Mouse (Mus musculus): ENCODE measurements at regions not wholly inside any gene's neighbourhood (a gene's known extent, or its start where the extent isn't known, plus 50 kb on each side); places are given as distances from the start of the nearest gene placed in this dataset.

DNA sequence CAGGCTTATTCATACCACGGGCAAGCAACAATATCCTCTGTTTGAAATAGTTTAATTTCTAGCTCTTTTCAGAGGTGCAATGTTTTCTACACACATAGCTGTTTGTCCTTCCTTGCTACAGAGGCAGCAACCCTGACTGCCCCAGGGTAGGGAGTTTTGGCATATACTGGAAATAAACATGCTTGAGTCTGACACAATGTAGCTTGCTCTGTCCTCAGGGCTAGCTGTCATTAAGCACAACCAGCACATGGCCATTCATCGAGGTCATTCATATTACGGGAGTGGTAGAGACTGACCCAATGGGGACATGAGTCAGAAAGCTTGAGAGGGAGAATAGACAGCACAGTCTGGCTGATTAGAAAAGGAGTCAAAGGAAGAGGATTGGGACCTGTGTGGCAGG lies 677.8 kb downstream of the Zfp619 start:
- H3K9me3 ChIP-seq = no peaks in the 10 kb centered on the region
- H3K27me3 ChIP-seq = no peaks in the 10 kb centered on the region
- H3K27ac ChIP-seq = no peak overlapping the region
- no peak overlapping the region for H3K9ac ChIP-seq
- no peaks in the 10 kb centered on the region for H3K36me3 ChIP-seq
- no peak for ATAC-seq (ENCODE audit: low FRiP score)
- 81% methylated on average over 3 of the region's 3 CpGs for WGBS
- H3K4me1 ChIP-seq (replicated peaks) = no peaks in the 10 kb centered on the region
- H3K4me3 ChIP-seq = no peak overlapping the region
- H3K4me2 ChIP-seq = no peak overlapping the region

DNA sequence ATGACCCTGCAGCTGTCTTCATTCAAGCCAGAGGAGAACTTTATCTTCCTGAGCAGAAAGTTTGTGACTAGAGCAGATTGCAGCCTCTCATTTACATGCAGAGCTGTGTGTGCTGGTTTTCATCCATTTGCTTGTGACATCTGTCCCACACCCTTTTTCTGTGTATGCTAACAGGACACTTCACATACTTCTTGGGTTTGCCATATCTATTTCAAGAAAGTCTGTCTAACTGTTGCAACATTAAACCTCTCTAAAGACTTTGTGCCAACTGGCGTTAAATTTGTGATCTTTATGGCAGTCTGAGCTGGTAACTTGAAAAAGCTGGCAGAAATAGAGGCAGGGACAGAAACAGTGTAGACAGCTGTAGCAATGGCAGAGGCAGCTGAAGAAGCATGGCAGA lies 685.0 kb downstream of the Zfp619 start:
- no peak overlapping the region for H3K27ac ChIP-seq
- no peak overlapping the region for H3K9ac ChIP-seq
- H3K4me2 ChIP-seq = no peak overlapping the region
- H3K36me3 ChIP-seq = no peaks in the 10 kb centered on the region
- no peak overlapping the region for H3K4me3 ChIP-seq
- no peaks in the 10 kb centered on the region for H3K9me3 ChIP-seq
- H3K27me3 ChIP-seq = no peaks in the 10 kb centered on the region
- no peaks in the 10 kb centered on the region for H3K4me1 ChIP-seq (replicated peaks)
- WGBS = 79% methylated on average over 1 of the region's 1 CpGs
- no peak for ATAC-seq (ENCODE audit: low FRiP score)

DNA sequence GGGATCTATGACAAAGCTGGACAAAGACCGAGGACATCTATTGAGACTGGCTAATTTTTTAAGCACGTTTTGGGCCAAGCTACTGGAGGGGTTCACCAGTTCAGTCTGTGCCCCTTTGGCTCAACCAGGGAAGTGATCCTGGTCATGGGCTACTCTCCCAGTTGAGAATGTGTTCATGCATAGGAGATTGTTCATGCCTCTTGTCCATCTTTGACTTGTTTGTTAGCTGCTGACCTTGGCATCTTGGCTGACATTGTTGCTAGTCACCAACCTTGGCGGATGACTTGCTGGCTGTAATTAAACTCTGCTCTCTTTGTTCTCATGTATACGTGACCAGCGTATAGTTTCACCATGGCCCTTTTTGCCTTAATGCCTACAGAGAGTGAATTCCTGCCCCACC lies 686.2 kb upstream of the Vstm2b start:
- no peak overlapping the region for H3K9ac ChIP-seq
- ATAC-seq (ENCODE audit: low FRiP score) = no peak
- H3K27me3 ChIP-seq = no peaks in the 10 kb centered on the region
- H3K4me2 ChIP-seq = no peak overlapping the region
- no peaks in the 10 kb centered on the region for H3K4me1 ChIP-seq (replicated peaks)
- no peaks in the 10 kb centered on the region for H3K36me3 ChIP-seq
- no peak overlapping the region for H3K4me3 ChIP-seq
- H3K9me3 ChIP-seq = no peaks in the 10 kb centered on the region
- 82% methylated on average over 5 of the region's 5 CpGs for WGBS
- no peak overlapping the region for H3K27ac ChIP-seq

DNA sequence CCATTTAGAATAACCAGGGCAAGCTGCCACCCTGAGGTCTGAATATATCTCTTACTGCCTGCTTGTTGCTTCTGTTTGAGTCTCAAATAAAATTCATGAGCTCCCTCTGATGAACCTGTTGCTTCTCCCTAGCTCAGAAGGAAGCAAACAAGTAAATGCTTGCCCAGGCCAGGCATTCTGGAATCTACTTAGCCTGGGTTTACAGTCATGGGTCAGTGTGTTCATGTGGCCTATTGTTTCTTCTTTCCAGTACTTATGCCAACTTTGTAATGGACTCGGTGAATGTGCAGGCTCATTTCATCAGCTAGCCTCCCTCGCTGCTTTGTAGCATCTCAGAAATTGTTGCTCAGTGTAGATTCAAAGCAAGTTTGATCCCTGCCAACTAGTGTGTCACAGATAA lies 685.6 kb upstream of the Vstm2b start:
- H3K27me3 ChIP-seq = no peaks in the 10 kb centered on the region

DNA sequence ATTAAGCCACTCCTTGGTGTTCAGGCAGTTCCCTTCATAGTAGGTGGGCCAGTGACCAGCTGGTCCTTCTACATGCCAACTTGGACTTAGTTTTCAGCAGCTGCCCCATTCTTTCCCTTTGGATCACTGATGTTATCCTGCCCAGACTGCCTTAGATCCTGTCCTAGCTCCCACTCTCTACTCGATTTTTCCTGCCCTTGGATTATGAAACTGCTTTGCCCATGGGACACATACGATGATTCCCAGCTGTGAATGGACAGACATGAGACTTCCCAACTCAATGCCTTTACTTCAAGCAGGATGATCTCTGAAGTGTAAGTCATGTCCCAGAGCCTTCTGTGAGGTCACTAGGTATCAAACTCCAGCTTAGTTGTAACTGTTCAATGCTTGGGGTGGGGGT lies 684.5 kb upstream of the Vstm2b start:
- no peak for ATAC-seq (ENCODE audit: low FRiP score)
- no peak overlapping the region for H3K9ac ChIP-seq
- no peaks in the 10 kb centered on the region for H3K27me3 ChIP-seq
- no peak overlapping the region for H3K4me2 ChIP-seq
- H3K9me3 ChIP-seq = no peaks in the 10 kb centered on the region
- H3K4me1 ChIP-seq (replicated peaks) = no peaks in the 10 kb centered on the region
- WGBS = 82% methylated on average over 2 of the region's 2 CpGs
- no peak overlapping the region for H3K4me3 ChIP-seq
- H3K36me3 ChIP-seq = no peaks in the 10 kb centered on the region
- H3K27ac ChIP-seq = no peak overlapping the region

More for the DNA sequence above, 685.6 kb upstream of the Vstm2b start:
- Histone ChIP-seq H3K36me3 (no peaks in the 10 kb centered on the region), H3K4me1 (replicated peaks) (no peaks in the 10 kb centered on the region), H3K9me3 (no peaks in the 10 kb centered on the region), H3K9ac (no peak overlapping the region), H3K4me2 (no peak overlapping the region), H3K4me3 (no peak overlapping the region), H3K27ac (no peak overlapping the region)
- WGBS = 79% methylated on average over 2 of the region's 2 CpGs
- ATAC-seq (ENCODE audit: low FRiP score) = no peak

DNA sequence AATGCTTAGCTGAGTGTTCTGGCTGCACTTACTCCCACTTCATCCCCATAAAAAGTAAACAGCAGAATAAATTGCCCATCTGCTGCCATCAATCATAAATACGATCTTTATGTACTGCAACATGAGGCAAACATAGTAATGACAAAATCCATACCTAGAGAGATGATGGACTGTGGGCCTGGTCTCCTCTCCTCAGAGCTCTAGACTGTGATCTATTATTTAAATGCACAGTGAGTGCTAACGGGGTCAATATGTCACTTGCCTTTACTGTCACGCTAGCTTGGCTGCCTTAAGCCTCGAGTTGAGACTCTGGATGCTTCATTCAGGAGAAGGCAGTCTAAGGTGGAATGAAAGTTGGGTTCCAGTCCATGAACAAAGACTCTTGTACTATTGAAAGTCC lies 683.7 kb upstream of the Vstm2b start:
- no peak overlapping the region for H3K4me2 ChIP-seq
- H3K27ac ChIP-seq = no peak overlapping the region
- no peak for ATAC-seq (ENCODE audit: low FRiP score)
- no peaks in the 10 kb centered on the region for H3K4me1 ChIP-seq (replicated peaks)
- WGBS = 55% methylated on average over 4 of the region's 4 CpGs
- H3K9ac ChIP-seq = no peak overlapping the region
- no peaks in the 10 kb centered on the region for H3K27me3 ChIP-seq
- no peak overlapping the region for H3K4me3 ChIP-seq
- H3K36me3 ChIP-seq = no peaks in the 10 kb centered on the region
- H3K9me3 ChIP-seq = no peaks in the 10 kb centered on the region

DNA sequence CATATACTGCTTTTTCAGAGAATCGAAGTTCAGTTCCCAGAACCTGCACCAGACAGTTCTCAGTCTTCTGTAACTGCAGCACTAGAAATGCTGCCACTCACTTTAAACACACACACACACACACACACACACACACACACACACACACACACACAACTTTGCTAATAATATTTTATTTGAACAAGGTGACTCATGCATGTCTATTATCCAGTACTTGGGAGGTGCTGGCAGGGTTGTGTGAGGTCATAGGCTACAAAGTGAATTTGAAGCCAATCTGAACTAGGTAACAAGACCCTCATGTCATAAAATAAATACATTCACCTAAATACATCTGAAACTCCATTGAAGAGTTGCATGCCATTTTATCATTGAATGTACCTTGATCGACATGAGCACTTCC lies 682.9 kb upstream of the Vstm2b start:
- WGBS = 91% methylated on average over 2 of the region's 2 CpGs
- Histone ChIP-seq H3K27me3 (no peaks in the 10 kb centered on the region), H3K27ac (no peak overlapping the region), H3K9ac (no peak overlapping the region), H3K9me3 (no peaks in the 10 kb centered on the region), H3K36me3 (no peaks in the 10 kb centered on the region), H3K4me1 (replicated peaks) (no peaks in the 10 kb centered on the region), H3K4me2 (no peak overlapping the region), H3K4me3 (no peak overlapping the region)
- no peak for ATAC-seq (ENCODE audit: low FRiP score)

DNA sequence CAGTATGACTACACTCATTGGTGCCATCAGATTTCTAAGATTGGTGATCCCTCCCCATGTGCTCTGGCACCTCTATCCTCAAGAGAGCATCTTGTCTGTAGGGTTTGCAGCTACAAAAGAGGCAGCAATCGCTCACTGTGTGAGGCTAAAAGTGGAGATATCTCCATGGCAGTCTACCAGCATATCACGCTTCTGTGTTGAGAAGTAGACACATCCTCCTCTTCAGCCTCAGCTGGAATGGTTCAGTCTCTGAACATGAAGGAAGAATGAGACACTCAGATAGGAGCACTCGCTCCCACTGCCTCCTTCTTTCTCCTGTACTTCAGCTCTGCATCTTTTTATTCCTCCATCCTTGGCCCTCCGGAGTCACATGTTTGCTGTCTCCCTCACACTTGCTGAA lies 677.6 kb upstream of the Vstm2b start:
- Histone ChIP-seq H3K9me3 (no peaks in the 10 kb centered on the region), H3K4me2 (no peak overlapping the region), H3K27ac (no peak overlapping the region), H3K4me3 (no peak overlapping the region), H3K9ac (no peak overlapping the region), H3K36me3 (no peaks in the 10 kb centered on the region), H3K4me1 (replicated peaks) (no peaks in the 10 kb centered on the region), H3K27me3 (no peaks in the 10 kb centered on the region)
- 92% methylated on average over 4 of the region's 4 CpGs for WGBS
- no peak for ATAC-seq (ENCODE audit: low FRiP score)

DNA sequence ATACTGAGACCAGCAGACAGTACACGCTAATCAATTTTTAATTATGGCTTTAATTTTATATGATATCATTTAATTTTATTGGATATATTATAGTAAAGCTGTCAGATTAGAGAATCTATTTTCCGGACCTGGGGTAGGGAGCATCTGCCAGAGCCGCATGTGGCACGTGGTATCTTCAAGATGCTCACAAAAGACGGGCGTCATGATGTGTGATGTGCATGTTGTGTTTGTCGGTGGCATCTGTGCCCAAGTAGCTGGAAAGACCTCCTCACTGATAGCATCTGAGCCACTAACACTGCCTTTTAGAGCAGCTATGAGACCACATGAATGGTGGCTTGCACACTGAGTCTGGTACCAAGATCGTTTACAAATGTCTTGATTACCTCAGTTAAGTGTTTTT lies 652.9 kb upstream of the Vstm2b start:
- Histone ChIP-seq H3K27me3 (no peaks in the 10 kb centered on the region), H3K27ac (no peak overlapping the region), H3K9ac (no peak overlapping the region), H3K4me3 (no peak overlapping the region), H3K36me3 (no peaks in the 10 kb centered on the region), H3K4me2 (no peak overlapping the region), H3K4me1 (replicated peaks) (no peaks in the 10 kb centered on the region), H3K9me3 (no peaks in the 10 kb centered on the region)
- 88% methylated on average over 8 of the region's 8 CpGs for WGBS
- ATAC-seq (ENCODE audit: low FRiP score) = no peak

DNA sequence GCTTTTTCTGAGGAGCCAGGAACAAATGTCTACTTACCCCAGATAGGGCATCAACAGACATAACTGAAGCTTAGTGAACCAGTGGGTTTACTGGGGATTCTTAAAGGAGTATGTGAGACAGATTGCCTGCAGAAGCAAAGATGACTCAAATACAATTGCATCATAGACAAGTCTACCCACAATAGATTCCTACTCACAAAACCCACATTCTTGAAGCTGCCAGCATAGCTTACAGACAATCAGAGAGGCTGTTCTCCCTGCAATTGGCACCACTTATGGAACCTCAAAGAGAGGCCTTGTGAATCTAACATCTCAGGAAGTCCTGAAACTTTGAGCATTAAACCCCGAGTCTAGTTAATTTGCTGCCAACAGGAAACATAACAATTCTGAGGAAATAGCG lies 649.6 kb upstream of the Vstm2b start:
- Histone ChIP-seq H3K4me2 (no peak overlapping the region), H3K9me3 (no peaks in the 10 kb centered on the region), H3K27ac (no peak overlapping the region), H3K9ac (no peak overlapping the region), H3K4me3 (no peak overlapping the region), H3K4me1 (replicated peaks) (no peaks in the 10 kb centered on the region), H3K27me3 (no peaks in the 10 kb centered on the region), H3K36me3 (no peaks in the 10 kb centered on the region)
- no peak for ATAC-seq (ENCODE audit: low FRiP score)
- 94% methylated on average over 2 of the region's 2 CpGs for WGBS

DNA sequence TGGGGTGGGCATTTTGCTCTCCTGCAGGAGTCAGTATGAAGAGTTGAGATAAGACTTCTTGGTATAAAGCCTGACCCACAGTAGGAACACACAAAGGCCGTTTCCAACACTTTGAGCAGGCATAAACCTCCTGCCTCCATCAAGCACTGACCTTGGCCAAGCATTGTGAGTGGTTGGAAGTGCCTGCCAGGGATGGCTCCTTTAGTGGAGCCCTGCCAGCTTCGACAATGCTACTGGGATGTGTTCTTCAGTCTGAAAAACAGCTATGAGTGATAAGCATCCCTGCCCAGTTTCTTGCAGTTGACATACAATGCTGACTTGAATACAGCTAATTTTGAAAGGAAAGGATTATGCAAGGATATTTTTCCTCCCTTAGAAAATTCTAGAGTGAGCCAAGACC lies 644.6 kb upstream of the Vstm2b start:
- no peaks in the 10 kb centered on the region for H3K36me3 ChIP-seq
- no peak overlapping the region for H3K4me2 ChIP-seq
- 78% methylated on average over 2 of the region's 2 CpGs for WGBS
- ATAC-seq (ENCODE audit: low FRiP score) = no peak
- H3K4me3 ChIP-seq = no peak overlapping the region
- H3K27me3 ChIP-seq = no peaks in the 10 kb centered on the region
- H3K9me3 ChIP-seq = no peaks in the 10 kb centered on the region
- no peak overlapping the region for H3K27ac ChIP-seq
- H3K9ac ChIP-seq = no peak overlapping the region
- H3K4me1 ChIP-seq (replicated peaks) = peaks cover 3% of the 10 kb centered on the region; the same call in 1 of the 2 replicates

DNA sequence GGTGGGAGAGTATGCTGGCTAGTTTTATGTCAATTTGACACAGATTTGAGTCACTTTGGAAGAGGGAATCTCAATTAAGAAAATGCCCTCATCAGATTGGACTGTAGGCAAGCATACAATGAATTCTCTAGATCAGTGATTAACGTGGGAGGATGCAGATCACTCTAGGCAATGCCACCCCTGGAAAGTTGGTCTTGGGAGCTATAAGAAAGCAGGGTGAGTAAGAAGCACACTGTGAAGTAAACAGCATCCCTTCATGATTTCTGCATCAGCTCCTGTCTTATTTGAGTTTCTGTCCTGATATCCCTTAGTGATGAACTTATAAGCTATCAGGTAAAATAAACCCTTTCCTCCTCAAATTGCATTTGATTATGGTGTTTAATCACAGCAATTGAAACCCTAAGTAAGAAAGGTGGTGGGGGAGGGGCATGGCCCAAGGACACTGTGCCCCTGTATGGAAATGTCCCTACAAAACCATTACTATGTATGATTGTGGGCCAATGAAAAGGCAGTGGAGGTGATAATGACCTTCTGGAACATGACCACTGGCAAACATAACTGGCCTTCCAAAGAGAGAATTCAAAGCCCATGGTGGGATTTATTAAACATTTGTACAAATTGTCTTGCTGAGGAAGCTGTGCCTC lies 640.3 kb upstream of the Vstm2b start:
- no peak overlapping the region for H3K4me3 ChIP-seq
- H3K9me3 ChIP-seq = no peaks in the 10 kb centered on the region
- no peak for ATAC-seq (ENCODE audit: low FRiP score)
- H3K9ac ChIP-seq = no peak overlapping the region
- no peak overlapping the region for H3K4me2 ChIP-seq
- no peaks in the 10 kb centered on the region for H3K27me3 ChIP-seq
- H3K4me1 ChIP-seq (replicated peaks) = peaks cover 6% of the 10 kb centered on the region
- H3K36me3 ChIP-seq = no peaks in the 10 kb centered on the region
- H3K27ac ChIP-seq = no peak overlapping the region
- WGBS = 63% methylated on average over 1 of the region's 1 CpGs

DNA sequence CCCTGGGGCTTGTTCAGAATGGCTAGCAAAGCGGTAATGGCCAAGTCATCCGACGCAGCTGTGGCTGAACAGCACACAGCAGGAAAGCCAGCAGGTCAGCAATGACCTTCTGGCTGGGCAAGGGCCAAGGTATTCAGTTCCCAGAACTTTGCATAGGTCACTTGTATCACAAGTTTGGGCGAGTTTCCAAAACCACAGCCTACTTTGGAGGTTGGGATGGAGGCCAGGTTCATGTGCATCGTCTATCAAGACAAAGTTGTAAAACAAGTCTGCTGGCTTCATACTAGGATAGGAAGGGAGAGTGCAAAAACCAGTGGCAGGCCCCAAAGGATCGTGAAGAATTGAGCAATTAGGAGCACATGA lies 639.8 kb upstream of the Vstm2b start:
- Histone ChIP-seq H3K4me2 (no peak overlapping the region), H3K36me3 (no peaks in the 10 kb centered on the region), H3K9ac (no peak overlapping the region), H3K4me3 (no peak overlapping the region), H3K9me3 (no peaks in the 10 kb centered on the region), H3K4me1 (replicated peaks) (peaks cover 6% of the 10 kb centered on the region), H3K27me3 (no peaks in the 10 kb centered on the region), H3K27ac (no peak overlapping the region)
- ATAC-seq (ENCODE audit: low FRiP score) = no peak
- 63% methylated on average over 6 of the region's 6 CpGs for WGBS

All from hindbrain, embryonic 13.5 days (tissue).